Mouse (Mus musculus) T-helper 1 cell (primary cell): ENCODE data around the gene Ifnar2.

ENCODE experiments used
- in situ Hi-C: fragments of 300-600 bp; cut with MboI, MseI; formaldehyde crosslinking; loops from one replicate; pipeline ENCODE4 v1.15.1; 2025; ENCODE audit warnings: high pct_unique_total_duplicates

Ifnar2 gene

GRCm38 (mm10) chr16:91450137-91451064 is 77.8 kb downstream of the Ifnar2 start:
- in situ Hi-C loops: loop anchor here (10.0 kb wide), 1 partner anchor 854 kb away; the partner anchor contains the start of gene Smim11

- in situ Hi-C loops: loop anchor here (10.0 kb wide), 1 partner anchor 853 kb away; the partner anchor contains the start of gene Smim11
Observed at GRCm38 (mm10) chr16:91451949-91452348, 79.4 kb downstream of the Ifnar2 start.

GRCm38 (mm10) chr16:91452363-91452896 is 79.8 kb downstream of the Ifnar2 start:
- in situ Hi-C loops: loop anchor here (10.0 kb wide), 1 partner anchor 852 kb away; the partner anchor contains the start of gene Smim11
